Mouse (Mus musculus) mammary gland, adult 2 months (tissue): ENCODE measurements around the gene Apex1. TPM values are rescaled to one million over a fixed set of nuclear protein-coding genes. Genes with fewer than 3 reads are reported as not detected.

Source experiments
- polyA plus RNA-seq: library from polyadenylated mRNA; depleted of rRNA; stranded (reverse); fragments of >200 nt; gene quantifications from 2 replicates; pipeline ENCODE4 v1.2.3, GENCODE M21; 2012; ENCODE audit warnings: low replicate concordance; rRNA removed

The Apex1 gene
- 32.1 and 70.1 TPM in 2 replicates for polyA plus RNA-seq

DNA sequence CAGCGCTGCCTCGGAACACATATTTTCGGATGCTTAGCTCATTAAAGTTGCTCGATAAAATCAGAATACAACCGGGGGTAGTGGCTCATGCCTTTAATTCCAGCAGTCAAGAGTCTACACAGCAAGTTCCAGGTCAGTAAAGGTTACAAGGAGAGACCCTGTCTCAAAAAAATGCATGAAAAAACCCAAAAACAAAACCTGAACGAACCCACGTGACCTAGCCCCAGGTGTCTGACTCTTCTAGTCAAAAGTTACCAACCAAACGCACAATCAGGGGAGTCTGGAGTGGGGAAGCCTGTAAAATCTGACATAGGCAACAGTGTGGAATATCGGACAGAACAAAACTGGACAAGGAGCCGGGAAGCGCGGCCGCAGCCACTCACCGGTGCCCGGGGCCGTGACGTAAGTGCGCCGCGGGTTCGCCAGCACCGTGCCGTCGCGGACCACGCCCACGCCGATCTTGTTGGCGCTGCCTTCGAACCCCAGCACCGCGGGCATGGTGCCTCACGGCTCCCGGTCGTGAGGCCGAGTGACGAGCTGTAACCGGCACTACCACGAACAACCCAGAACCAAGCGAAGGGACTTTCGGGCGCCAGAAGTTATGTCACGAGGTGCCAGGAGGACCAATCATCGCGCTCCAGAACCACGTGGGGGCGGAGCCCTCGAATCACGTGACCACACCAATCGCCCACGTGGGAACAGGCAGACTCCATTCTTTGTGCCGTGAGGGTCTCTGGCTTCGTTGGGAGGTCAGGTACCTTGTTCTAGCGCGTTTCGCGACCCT is at the start of gene Apex1, which contains the start of gene Osgep:
TSS of gene Apex1 (plus strand) at position 688 of the 784 bp plus-strand sequence.
TSS of gene Osgep (minus strand) at position 613 of the 784 bp plus-strand sequence.

DNA sequence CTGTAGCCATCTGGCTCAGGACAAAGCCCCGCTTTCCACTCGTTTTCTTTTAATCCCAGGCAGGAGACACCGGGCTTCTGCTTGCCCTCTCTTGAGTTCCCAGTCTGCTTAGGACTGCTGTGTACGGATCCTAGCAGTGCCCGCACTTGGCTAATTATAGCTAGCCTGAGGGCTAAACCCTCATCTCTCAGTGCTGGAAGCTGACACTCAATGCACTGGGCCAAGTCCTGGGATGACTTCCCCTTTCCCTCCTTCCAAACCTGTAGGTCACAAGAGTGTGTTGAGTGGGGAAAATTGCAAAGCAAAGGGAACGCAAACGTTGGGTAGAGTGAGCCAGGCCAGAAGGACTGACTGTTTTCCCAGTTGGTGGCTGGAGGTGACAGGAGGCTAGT is 27.4 kb upstream of the Apex1 start, which contains the start of gene Klhl33:
TSS of gene Klhl33 (minus strand) at position 134 of the 392 bp plus-strand sequence.

DNA sequence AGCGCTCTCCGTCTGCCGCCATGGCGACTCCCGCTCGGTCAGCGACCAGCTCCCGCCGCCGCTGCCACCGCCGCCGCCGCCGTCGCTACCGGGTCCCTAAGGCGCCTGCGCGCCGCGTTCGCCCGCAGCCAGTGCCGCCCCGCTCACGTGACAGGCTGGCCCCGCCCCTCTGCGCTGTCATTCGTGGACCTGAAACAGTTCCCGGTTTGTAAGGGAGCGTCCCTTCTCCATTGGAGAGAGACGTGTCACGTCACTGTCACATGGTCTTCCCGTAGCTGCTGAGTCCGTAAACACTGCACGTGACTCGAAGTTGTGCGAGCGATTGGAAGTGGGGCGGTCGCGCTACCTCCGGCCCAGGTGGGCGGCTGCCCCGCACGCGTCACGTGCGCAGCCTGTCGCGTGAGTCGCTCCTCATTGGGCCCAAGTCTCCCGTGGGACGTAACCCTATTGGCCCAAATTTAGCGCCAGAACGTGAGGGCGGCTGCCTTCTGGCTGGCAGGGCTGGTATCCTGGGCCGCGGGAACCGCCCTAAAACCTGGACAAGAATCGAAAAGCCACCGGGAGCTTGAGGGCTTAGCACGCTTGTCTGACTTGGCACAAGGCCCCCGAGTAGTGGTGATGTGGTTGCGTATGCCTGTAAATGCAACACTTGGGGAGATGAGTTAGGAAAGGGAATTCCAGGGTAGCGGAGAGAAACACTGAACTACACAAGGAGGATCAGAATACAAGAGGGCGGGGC is 6.2 kb downstream of the Apex1 start, which contains the start of the genes Pip4p1 and Pnp:
TSS of gene Pip4p1 (minus strand) at position 103 of the 739 bp plus-strand sequence.
TSS of gene Pnp (plus strand) at position 329 of the 739 bp plus-strand sequence.

DNA sequence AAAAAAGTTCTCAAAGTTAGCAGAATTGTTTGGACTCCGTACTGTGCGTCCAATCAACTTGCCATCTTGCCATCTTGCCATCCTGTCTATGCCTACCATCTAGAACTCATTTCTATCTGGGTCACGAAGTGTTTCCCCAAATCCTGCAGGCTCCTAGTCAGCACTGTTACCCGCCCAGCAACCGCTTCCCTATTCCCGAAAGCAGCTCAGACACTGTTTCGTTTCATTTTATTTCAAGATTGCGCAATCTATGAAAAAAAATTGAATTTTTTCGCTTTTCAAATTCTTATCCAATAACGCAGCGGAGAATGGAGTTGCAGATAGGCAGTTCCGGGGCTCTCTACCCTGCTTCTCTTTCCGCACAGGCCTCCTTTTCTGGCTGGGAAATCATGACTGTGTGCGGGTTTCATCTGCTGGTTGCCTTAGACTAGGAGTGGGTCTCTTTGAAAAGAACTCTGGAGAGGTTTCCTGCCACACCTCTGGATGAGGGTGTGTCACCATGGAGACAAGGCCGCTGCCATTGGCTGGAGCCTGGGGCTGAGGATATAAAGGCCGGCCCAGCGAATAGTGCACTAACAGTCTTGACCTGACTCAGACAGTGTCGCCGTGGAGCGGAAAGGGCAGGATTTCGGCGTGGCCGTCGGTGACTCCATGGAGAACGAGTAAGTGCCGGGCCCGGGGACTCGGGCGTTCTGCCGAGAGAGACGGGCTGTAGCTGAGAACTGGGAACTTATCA is 19.3 kb downstream of the Apex1 start, which contains the start of gene Gm49342:
TSS of gene Gm49342 (plus strand) at position 586 of the 736 bp plus-strand sequence.

DNA sequence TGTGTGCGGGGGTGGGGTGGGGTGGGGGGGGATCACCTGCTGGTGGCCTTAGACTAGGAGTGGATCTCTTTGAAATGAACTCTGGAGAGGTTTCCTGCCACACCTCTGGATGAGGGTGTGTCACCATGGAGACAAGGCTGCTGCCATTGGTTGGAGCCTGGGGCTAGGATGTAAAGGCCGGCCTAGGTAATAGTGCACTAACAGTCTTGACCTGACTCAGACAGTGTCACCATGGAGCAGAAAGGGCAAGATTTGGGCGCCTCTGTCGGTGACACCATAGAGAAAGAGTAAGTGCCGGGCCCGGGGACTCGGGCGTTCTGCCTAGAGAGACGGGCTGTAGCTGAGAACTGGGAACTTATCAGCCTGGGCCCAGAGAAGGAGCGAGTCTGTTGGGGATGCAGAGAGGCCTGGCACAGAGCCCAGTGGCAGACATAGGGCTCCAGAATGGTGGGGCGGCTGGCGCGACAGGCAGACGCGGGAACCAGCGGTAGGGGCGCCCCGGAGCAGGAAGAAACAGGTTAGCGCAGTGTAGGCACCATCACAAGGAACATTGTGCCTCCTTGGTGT is 31.3 kb downstream of the Apex1 start, which contains the start of gene Pnp2:
TSS of gene Pnp2 (plus strand) at position 51 of the 567 bp plus-strand sequence.

Other genes starting within 250 kb of the Apex1 start
- gene Olfr747, start 231.8 kb upstream of the Apex1 start, polyA plus RNA-seq, result not detected in 2 replicates
- gene Olfr748, start 217.6 kb upstream of the Apex1 start, polyA plus RNA-seq, result not detected in 2 replicates
- not detected in 2 replicates for gene Olfr749, start 179.9 kb upstream of the Apex1 start, polyA plus RNA-seq
- 22.2 and 29.4 TPM in 2 replicates for gene Ttc5, start 139.4 kb upstream of the Apex1 start, polyA plus RNA-seq
- not detected in 2 replicates for gene Ccnb1ip1, start 117.2 kb upstream of the Apex1 start, polyA plus RNA-seq
- 13.0 and 34.5 TPM in 2 replicates for gene Parp2, start 117.1 kb upstream of the Apex1 start, polyA plus RNA-seq
- gene Tep1, start 54.4 kb upstream of the Apex1 start, polyA plus RNA-seq, result 42.0 and 46.3 TPM in 2 replicates
- gene Klhl33, start 27.5 kb upstream of the Apex1 start, polyA plus RNA-seq, result 2.2 and 24.0 TPM in 2 replicates
- 91.2 and 179 TPM in 2 replicates for gene Osgep, start 75 bp upstream of the Apex1 start, polyA plus RNA-seq
- 100 and 139 TPM in 2 replicates for gene Pip4p1, start 5.9 kb downstream of the Apex1 start, polyA plus RNA-seq
- 32.2 and 73.1 TPM in 2 replicates for gene Pnp, start 6.1 kb downstream of the Apex1 start, polyA plus RNA-seq
- gene Gm49342, start 19.5 kb downstream of the Apex1 start, polyA plus RNA-seq, result 13.4 and 26.9 TPM in 2 replicates
- gene Pnp2, start 31.0 kb downstream of the Apex1 start, polyA plus RNA-seq, result 1.5 and 3.5 TPM in 2 replicates
- gene Rnase10, start 82.8 kb downstream of the Apex1 start, polyA plus RNA-seq, result 0.38 and 0.83 TPM in 2 replicates
- not detected in 2 replicates for gene Rnase9, start 116.9 kb downstream of the Apex1 start, polyA plus RNA-seq
- not detected in 2 replicates for gene Rnase11, start 125.2 kb downstream of the Apex1 start, polyA plus RNA-seq
- not detected in 2 replicates for gene Rnase12, start 132.7 kb downstream of the Apex1 start, polyA plus RNA-seq
- gene Olfr750, start 149.5 kb downstream of the Apex1 start, polyA plus RNA-seq, result not detected in 2 replicates
- 251 and 590 TPM in 2 replicates for gene Rnase4, start 166.1 kb downstream of the Apex1 start, polyA plus RNA-seq
- 13.7 and 30.3 TPM in 2 replicates for gene Ang, start 166.2 kb downstream of the Apex1 start, polyA plus RNA-seq
- not detected in 2 replicates for gene Eddm3b, start 189.5 kb downstream of the Apex1 start, polyA plus RNA-seq
- 32.8 and 44.9 TPM in 2 replicates for gene Rnase6, start 198.9 kb downstream of the Apex1 start, polyA plus RNA-seq
- 0.23 and 1.6 TPM in 2 replicates for gene Rnase1, start 221.8 kb downstream of the Apex1 start, polyA plus RNA-seq
- gene Rnase2b, start 237.3 kb downstream of the Apex1 start, polyA plus RNA-seq, result 1.9 TPM in 1 of 2 replicates, not detected in the other